Mouse (Mus musculus): ENCODE results near the gene Cdh13.
"Not testable (repeated sequence)": the region's sequence is repeated elsewhere in the genome, so short reads cannot be mapped to it uniquely, and the experiment has no call there.

- TF ChIP-seq GATA1 (IDR thresholded peaks at IDR 0.05; ENCODE audit: borderline replicate concordance, low read length); FLI1 (IDR thresholded peaks at IDR 0.05; ENCODE audit: low read length): not testable (repeated sequence)
Observed at GRCm38 (mm10) chr8:118777507-118777906, 494.0 kb downstream of the Cdh13 start.

Data from megakaryocyte, embryonic 14.5 days (primary cell).